Mouse (Mus musculus) stomach, postnatal 0 days (tissue): ENCODE measurements around the gene Gm28051. TPM values are rescaled to one million over a fixed set of nuclear protein-coding genes. Genes with fewer than 3 reads are reported as not detected.

ENCODE experiments used
- ATAC-seq: fragments of 200-750 bp; cut with Nextera tagmentation; 2 replicates; pipeline ENCODE4 v1.8.0; 2017; ENCODE audit not compliant: low FRiP score, low TSS enrichment
- DNase-seq: peaks from one replicate; pipeline ENCODE4 v3.0.0-alpha.2; 2016; ENCODE audit warnings: low spot score
- H3K27ac ChIP-seq: fragments of 300-500 bp; sonication (generic); replicated peaks from 2 replicates; pipeline ENCODE4 v1.5.1; 2014; ENCODE audit warnings: mild to moderate bottlenecking, control low read depth
- H3K27me3 ChIP-seq: fragments of 300-500 bp; sonication (generic); 2 replicates; pipeline ENCODE4 v1.6.1; 2014; ENCODE audit warnings: low read length; ENCODE audit not compliant: control insufficient read depth, insufficient read depth
- H3K36me3 ChIP-seq: fragments of 300-500 bp; sonication (generic); 2 replicates; pipeline ENCODE4 v1.6.1; 2014; ENCODE audit warnings: low read length, mixed read lengths; ENCODE audit not compliant: control insufficient read depth, insufficient read depth
- H3K4me1 ChIP-seq: fragments of 300-500 bp; sonication (generic); replicated peaks from 2 replicates; pipeline ENCODE4 v1.6.1; 2014; ENCODE audit warnings: antibody characterized with exemption; ENCODE audit not compliant: control insufficient read depth, insufficient read depth
- H3K4me2 ChIP-seq: fragments of 300-500 bp; sonication (generic); replicated peaks from 2 replicates; pipeline ENCODE4 v1.6.1; 2014; ENCODE audit warnings: low read depth, mild to moderate bottlenecking, control low read depth, moderate library complexity
- H3K4me3 ChIP-seq: fragments of 300-500 bp; sonication (generic); 2 replicates; pipeline ENCODE4 v1.5.1; 2014; ENCODE audit warnings: low read depth, low read length, control low read depth
- H3K9ac ChIP-seq: fragments of 300-500 bp; sonication (generic); 2 replicates; pipeline ENCODE4 v1.6.1; 2014; ENCODE audit warnings: mild to moderate bottlenecking, low read length, control low read depth, mixed read lengths
- H3K9me3 ChIP-seq: fragments of 300-500 bp; sonication (generic); 2 replicates; pipeline ENCODE4 v1.6.1; 2016; ENCODE audit warnings: low read length; ENCODE audit not compliant: control insufficient read depth
- CTCF ChIP-seq: IDR thresholded peaks from 2 replicates; pipeline ENCODE4 v1.5.1; 2016; ENCODE audit warnings: antibody characterized with exemption, low read depth, mild to moderate bottlenecking, moderate library complexity
- EP300 ChIP-seq: optimal IDR thresholded peaks from 2 replicates; pipeline ENCODE3; 2016; ENCODE audit warnings: antibody characterized with exemption
- WGBS: fragments of 180-500 bp; shearing (Covaris S2); extraction: QIAGEN DNeasy Blood & Tissue Kit; methylation state at CpG from one replicate; pipeline ENCODE4 v1.1.7; 2014; 5-methylcytosine and 5-hydroxymethylcytosine counted together
- polyA plus RNA-seq: library from polyadenylated mRNA; unstranded; fragments of >200 nt; fragmentation: Nextera tagmentation; extraction: Ambion mirVana; gene quantifications from 2 replicates; pipeline ENCODE4 v1.2.1, GENCODE M21; 2015

Gm28051 gene
- polyA plus RNA-seq, 1 experiment from 2014 or later: not detected

DNA sequence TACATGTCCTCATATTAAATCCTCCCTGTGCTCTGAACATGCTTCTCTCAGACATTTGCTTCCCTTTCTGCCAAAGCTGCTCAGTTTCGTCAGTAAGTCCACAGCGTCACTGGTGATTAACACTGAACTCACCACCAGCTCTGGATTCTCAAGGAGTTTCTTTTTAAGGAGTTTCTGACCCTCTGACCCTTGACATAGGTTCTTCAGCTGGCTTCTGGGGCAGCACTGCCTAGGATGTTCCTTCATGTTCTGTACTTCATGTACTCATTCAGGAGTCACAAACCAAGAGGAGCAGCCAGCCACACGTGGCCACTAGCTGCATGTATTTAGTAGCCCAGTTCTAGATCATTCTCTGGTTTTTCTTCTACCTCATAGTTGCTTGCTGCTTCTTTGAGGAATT, 9.3 kb downstream of the Gm28051 start:
- Histone ChIP-seq H3K9ac (no peak overlapping the region), H3K4me3 (no peak overlapping the region), H3K4me2 (no peak overlapping the region), H3K36me3 (no peaks in the 10 kb centered on the region; the same call in 1 of the 2 replicates), H3K4me1 (no peaks in the 10 kb centered on the region), H3K27me3 (no peaks in the 10 kb centered on the region), H3K9me3 (no peaks in the 10 kb centered on the region), H3K27ac (no peak overlapping the region)
- no peak for DNase-seq
- TF ChIP-seq CTCF (no peak), EP300 (no peak)
- no peak for ATAC-seq
- WGBS: 63% methylated on average over 3 of the region's 3 CpGs

DNA sequence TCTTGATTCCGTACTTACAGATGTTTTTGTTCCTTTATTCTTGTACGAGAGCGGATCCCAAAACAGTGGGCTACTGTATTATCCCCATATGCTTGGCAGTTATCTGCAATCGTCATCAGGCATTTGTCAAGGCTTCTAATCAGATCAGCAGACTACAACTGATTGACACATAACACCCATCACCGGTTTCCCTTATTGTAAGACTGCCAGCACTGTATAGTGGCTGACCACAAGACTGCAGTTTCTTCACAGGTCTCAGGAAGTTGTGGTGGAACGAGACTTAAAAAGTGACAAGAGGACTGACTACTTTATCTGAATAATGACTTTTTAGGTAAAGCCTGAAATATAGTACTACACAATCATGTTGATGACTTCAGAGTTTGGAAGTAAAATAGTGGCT, 12.7 kb downstream of the Gm28051 start:
- no peak for TF ChIP-seq EP300
- 0 out of 2 replicates have a peak, but pooled peaks have one; percentile 12 for TF ChIP-seq CTCF
- DNase-seq: no peak
- H3K27ac ChIP-seq: no peak overlapping the region

DNA sequence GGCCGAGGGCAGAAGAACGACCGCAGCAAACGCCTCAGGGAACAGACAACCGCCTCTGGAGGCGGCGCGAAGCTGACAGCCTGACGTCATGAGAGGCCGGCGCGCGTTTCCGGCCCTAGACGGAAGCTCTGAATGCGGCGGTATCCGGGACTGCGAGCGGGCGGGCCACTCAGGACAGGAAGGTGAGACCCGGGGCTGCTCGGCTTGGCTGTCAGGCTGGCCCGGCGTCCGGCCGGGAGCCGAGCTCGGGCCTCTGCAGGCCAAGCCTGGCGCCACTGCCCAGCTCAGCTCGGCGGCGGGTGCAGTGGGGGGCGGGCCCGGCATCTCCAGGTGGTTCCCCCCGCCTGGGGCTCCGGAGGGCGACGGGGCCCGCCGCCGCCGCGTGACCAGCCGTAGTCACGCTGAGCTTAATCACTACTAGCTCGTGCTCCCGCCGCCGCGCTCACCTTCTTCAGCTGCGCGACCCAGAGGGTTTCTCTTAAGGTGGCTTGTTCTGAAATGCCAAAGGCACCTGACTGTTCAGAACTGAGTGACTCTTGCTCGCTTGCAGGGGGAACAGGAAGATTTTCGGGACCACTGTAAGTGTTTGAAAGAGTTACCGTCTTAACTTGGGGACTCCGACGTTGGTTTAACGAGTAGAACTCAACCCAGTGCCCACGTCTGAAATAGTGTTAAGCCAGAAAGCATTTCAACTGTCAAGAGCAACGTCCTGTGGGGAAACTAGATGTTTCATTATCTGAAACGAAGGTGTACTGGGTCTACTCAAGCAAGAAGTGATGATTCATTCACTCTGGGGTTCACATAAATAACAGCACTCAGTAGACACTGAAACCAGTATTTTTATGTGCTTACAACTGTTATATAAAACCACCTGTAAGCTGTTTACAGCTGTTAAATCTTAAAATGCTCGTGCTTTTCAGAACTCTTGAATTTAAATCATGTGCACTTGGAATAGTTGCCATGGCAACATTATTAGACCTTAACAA, 13.7 kb downstream of the Gm28051 start, which contains the start of the genes Moap1 and Tmem251:
Gene Moap1 (minus strand): TSS at position 73 of the 986 bp plus-strand sequence.
Gene Tmem251 (plus strand): TSS at position 174 of the 986 bp plus-strand sequence.
- Histone ChIP-seq H3K36me3 (no peaks in the 10 kb centered on the region; the same call in 1 of the 2 replicates), H3K27ac (peak within 1 kb of the TSS; percentile 97), H3K4me2 (peak within 1 kb of the TSS; percentile 85), H3K9ac (peak within 1 kb of the TSS; percentile 84), H3K4me3 (peak within 1 kb of the TSS; percentile 84), H3K9me3 (no peaks in the 10 kb centered on the region), H3K4me1 (0 out of 2 replicates have a peak, but pooled peaks cover 3% of the 10 kb centered on the region), H3K27me3 (no peaks in the 10 kb centered on the region)
- WGBS: under 1% methylated on average over 51 of the region's 63 CpGs
- DNase-seq (peak; percentile 94), ATAC-seq (peak; percentile 97)
- TF ChIP-seq EP300: no peak
- peak; percentile 19; the same call in 1 of the 2 replicates for TF ChIP-seq CTCF

More for the DNA sequence above, 12.7 kb downstream of the Gm28051 start:
- H3K4me1 ChIP-seq: 0 out of 2 replicates have a peak, but pooled peaks cover 3% of the 10 kb centered on the region
- no peak for ATAC-seq
- H3K4me2 ChIP-seq: no peak overlapping the region
- no peaks in the 10 kb centered on the region for H3K9me3 ChIP-seq
- no peaks in the 10 kb centered on the region for H3K27me3 ChIP-seq
- H3K4me3 ChIP-seq: no peak overlapping the region
- 56% methylated on average over 6 of the region's 6 CpGs for WGBS
- H3K36me3 ChIP-seq: no peaks in the 10 kb centered on the region; the same call in 1 of the 2 replicates
- H3K9ac ChIP-seq: no peak overlapping the region

DNA sequence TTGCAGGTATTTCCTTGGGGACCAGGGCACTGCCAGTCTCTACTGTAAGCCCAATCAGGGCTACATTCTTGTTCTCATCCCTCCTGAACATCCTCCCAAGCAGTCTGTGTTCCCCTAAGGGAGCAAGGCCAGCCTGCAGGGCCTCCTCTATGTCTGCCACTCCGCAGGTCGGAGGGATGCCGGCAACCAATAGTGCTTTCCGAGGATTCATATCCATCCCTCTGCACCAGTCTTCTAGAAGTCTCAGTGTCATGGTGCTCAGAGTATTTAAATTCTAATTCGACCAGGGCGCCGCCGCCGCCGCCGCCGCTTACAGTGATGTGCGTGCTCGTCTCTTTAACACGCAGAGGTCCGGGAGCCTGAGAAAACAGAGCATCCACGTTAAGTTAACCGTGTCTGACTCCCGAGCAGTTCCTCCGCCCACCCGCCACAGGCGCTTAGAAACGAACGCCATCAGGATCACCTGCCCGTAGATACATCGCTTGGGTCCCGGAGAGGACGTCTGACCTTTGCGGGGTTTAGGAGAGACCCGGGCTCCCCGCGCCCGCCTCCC, 14.5 kb downstream of the Gm28051 start:
- Histone ChIP-seq H3K27ac (peak overlapping the region; percentile 97), H3K36me3 (no peaks in the 10 kb centered on the region), H3K9ac (peak overlapping the region; percentile 84), H3K9me3 (no peaks in the 10 kb centered on the region), H3K4me3 (peak overlapping the region; percentile 84), H3K27me3 (no peaks in the 10 kb centered on the region), H3K4me2 (peak overlapping the region; percentile 85), H3K4me1 (0 out of 2 replicates have a peak, but pooled peaks cover 3% of the 10 kb centered on the region)
- TF ChIP-seq EP300: no peak
- TF ChIP-seq CTCF: no peak
- under 1% methylated on average over 33 of the region's 33 CpGs for WGBS
- ATAC-seq (peak; percentile 43), DNase-seq (no peak)

DNA sequence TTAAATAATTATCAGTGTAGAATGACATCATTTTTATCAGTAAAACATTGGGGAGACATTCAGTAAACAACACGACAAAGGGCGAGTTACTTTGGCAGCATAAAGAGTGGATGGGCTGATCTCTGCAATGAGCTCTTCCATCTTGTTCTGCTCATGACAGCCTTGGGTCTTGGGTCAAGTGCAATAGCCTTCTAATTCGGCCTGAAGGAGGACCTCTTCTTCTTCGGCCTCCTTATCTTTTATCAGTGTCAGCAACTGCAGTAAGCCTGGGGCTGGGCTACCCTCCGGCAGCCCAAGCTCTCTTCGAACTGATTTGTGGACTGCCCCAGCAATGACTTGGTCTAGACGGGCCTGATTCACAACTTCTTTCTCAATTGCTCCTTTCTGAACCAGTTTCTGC, 15.5 kb downstream of the Gm28051 start:
- Histone ChIP-seq H3K9me3 (no peaks in the 10 kb centered on the region), H3K9ac (no peak overlapping the region), H3K36me3 (no peaks in the 10 kb centered on the region), H3K27me3 (no peaks in the 10 kb centered on the region), H3K4me1 (0 out of 2 replicates have a peak, but pooled peaks cover 3% of the 10 kb centered on the region), H3K4me3 (no peak overlapping the region), H3K27ac (no peak overlapping the region), H3K4me2 (no peak overlapping the region)
- DNase-seq: no peak
- no peak for ATAC-seq
- WGBS: 73% methylated on average over 7 of the region's 7 CpGs
- no peak for TF ChIP-seq EP300
- no peak for TF ChIP-seq CTCF
